Mouse (Mus musculus) retina, postnatal 1 day (tissue): Measurements from ENCODE around the gene Lss.

Source experiments
- DNase-seq: peaks from one replicate; pipeline ENCODE4 v3.0.0-alpha.2; 2012

Gene Lss

GRCm38 (mm10) chr10:76569996-76570685 lies 38.8 kb downstream of the Lss start:
- DNase-seq = no peak

DNA sequence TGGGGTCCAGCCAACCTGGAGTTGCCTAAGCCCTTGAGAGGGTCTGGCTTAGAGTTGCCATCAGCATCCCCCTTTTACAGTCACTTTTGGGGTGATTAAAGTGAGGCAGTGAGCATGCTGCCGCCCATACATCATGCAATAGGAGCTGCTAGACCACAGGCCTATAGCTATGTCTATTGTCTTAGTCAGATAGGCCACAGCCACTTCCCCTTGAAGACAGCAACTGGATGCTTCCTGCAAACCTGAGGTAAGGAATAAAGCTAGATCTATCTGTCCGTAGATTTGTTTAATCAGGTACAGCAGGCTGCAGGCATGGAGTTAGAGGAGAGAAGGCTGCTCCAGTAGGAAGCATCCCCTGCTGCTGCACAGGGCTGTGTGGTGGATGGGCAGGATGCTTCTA lies 39.7 kb downstream of the Lss start:
- no peak for DNase-seq

- no peak for DNase-seq
Measured at GRCm38 (mm10) chr10:76572151-76572550, 40.8 kb downstream of the Lss start.

DNA sequence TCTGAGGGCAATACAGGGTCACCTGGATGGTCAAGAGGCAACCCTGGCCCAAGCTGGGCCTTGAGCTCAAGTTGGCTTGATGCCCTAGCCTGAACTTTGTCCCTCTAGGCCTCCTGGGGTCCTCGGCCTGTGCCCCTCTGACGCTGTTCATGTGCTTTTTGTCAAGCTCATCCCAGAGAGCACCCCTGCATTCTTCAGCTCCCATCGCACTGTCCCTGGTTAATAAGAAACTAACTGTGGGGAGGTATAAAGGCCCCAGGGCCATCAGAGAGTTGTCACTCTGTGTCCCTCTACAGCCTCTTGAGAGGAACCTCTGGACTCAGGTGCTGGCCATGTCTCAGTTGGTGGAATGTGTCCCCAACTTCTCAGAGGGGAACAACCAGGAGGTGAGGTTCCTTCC lies 44.0 kb downstream of the Lss start, which contains the start of gene Ftcd:
Gene Ftcd (plus strand): TSS at position 275 of the 400 bp plus-strand sequence.
- DNase-seq = no peak

DNA sequence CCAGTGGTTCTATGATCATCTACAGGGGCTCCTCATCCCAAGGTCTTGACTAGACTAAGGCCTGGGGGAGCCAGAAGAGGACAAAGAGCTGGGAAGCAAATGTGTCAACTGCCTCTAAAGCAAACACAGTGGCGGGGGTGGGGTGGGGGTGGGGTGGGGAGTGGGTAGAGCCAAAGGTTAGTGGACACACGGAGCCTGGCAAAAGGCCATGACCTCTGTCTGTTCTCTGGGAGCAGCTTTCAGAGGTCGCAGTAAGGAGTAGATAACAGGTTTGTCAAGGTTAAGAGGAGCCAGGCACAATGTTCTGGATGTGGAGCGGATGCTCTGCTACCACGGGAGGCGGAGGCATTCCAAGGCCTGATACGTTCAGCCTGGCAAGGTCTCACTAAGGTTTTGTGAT lies 45.5 kb downstream of the Lss start:
- no peak for DNase-seq

GRCm38 (mm10) chr10:76584138-76584537 lies 52.8 kb downstream of the Lss start:
- peak; percentile 6 for DNase-seq

- DNase-seq = no peak
Measured at GRCm38 (mm10) chr10:76586190-76586589, 54.8 kb downstream of the Lss start.

DNA sequence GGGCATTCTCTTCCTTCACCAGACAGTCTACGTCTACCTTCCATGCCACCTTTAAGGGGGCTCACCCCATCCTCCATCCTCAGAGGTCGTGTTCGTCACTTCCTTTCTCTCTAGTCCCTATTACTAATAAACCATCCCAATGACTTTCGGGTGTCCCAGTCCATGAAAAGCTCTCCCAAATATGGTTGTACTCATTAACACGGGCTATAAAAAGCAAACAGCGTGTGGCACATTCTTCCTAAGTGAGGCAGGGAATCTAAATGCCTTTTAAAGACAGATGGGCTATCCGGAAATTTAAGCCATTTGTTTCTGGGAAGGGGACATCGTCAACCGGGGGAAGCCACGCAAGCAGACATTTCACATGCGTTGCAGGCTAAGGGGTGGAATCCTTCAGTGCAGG lies 58.8 kb downstream of the Lss start:
- DNase-seq = no peak

GRCm38 (mm10) chr10:76596338-76596737 lies 65.0 kb downstream of the Lss start:
- no peak for DNase-seq

- no peak for DNase-seq
Measured at GRCm38 (mm10) chr10:76602690-76603089, 71.3 kb downstream of the Lss start.
